Mouse (Mus musculus) bone marrow, adult 2 months (tissue): ENCODE results near the gene Naga. TPM values are rescaled to one million over a fixed set of nuclear protein-coding genes. Genes with fewer than 3 reads are reported as not detected.

Source experiments
- H3K27ac ChIP-seq: fragments of 200-500 bp; 2 replicates; pipeline ENCODE4 v1.5.1; 2012; ENCODE audit warnings: low read depth, mild to moderate bottlenecking, control low read depth, inconsistent platforms, low read length; ENCODE audit not compliant: control insufficient read depth, poor library complexity, insufficient read depth
- H3K4me1 ChIP-seq: fragments of 200-500 bp; 2 replicates; pipeline ENCODE4 v1.6.1; 2011; ENCODE audit warnings: low read length; ENCODE audit not compliant: control insufficient read depth, insufficient read depth
- H3K4me3 ChIP-seq: fragments of 200-500 bp; replicated peaks from 2 replicates; pipeline ENCODE3; 2011; ENCODE audit warnings: mild to moderate bottlenecking, low read depth, low read length, control low read depth; ENCODE audit not compliant: control insufficient read depth
- CTCF ChIP-seq: fragments of 200-500 bp; IDR thresholded peaks from 2 replicates; pipeline ENCODE4 v1.5.1; 2011; ENCODE audit warnings: low read length, control low read depth; ENCODE audit not compliant: control insufficient read depth, insufficient read depth
- POLR2A ChIP-seq: fragments of 200-500 bp; IDR thresholded peaks from 2 replicates; pipeline ENCODE4 v1.6.1; 2011; ENCODE audit warnings: low read depth, mild to moderate bottlenecking, control low read depth, low read length, borderline replicate concordance; ENCODE audit not compliant: control insufficient read depth
- WGBS: fragments of 180-500 bp; shearing (Covaris S2); methylation state at CpG from one replicate; pipeline ENCODE4 v1.1.7; 2018; 5-methylcytosine and 5-hydroxymethylcytosine counted together
- polyA plus RNA-seq: library from polyadenylated mRNA; stranded (reverse); fragments of >200 nt; gene quantifications from 2 replicates; pipeline ENCODE4 v1.2.4, GENCODE M21; 2011; ENCODE audit warnings: low replicate concordance; ENCODE audit not compliant: missing spikeins, insufficient read depth, insufficient read length

The Naga gene
- polyA plus RNA-seq, 1 experiment: 49.3 TPM

GRCm38 (mm10) chr15:82342543-82342935 lies 3.8 kb upstream of the Naga start:
- no peak for TF ChIP-seq POLR2A
- no peak for TF ChIP-seq CTCF
- peaks cover 7% of the 10 kb centered on the region; the same call in 1 of the 2 replicates for H3K4me1 ChIP-seq
- 65% methylated on average over 5 of the region's 5 CpGs for WGBS
- peak overlapping the region; percentile 16 for H3K4me3 ChIP-seq
- peak overlapping the region; percentile 94 for H3K27ac ChIP-seq

GRCm38 (mm10) chr15:82341675-82342542 lies 3.2 kb upstream of the Naga start:
- 11% methylated on average over 15 of the region's 15 CpGs for WGBS
- peaks cover 6% of the 10 kb centered on the region; the same call in 1 of the 2 replicates for H3K4me1 ChIP-seq
- TF ChIP-seq CTCF (no peak), POLR2A (0 out of 2 replicates have a peak, but pooled peaks have one; percentile 36)
- H3K27ac ChIP-seq: peak overlapping the region; percentile 96
- H3K4me3 ChIP-seq: peak overlapping the region; percentile 66

- Histone ChIP-seq H3K4me1 (peaks cover 6% of the 10 kb centered on the region; the same call in 1 of the 2 replicates), H3K27ac (peak overlapping the region; percentile 96), H3K4me3 (peak overlapping the region; percentile 66)
- WGBS: 3% methylated on average over 40 of the region's 40 CpGs
- TF ChIP-seq POLR2A: peak; percentile 81; the same call in 1 of the 2 replicates
- TF ChIP-seq CTCF: no peak
These were observed 2.3 kb upstream of the Naga start for GRCm38 (mm10) chr15:82341036-82341501.

- WGBS: 40% methylated on average over 21 of the region's 21 CpGs
- H3K4me3 ChIP-seq: peak overlapping the region; percentile 66
- peaks cover 6% of the 10 kb centered on the region; the same call in 1 of the 2 replicates for H3K4me1 ChIP-seq
- peak overlapping the region; percentile 96 for H3K27ac ChIP-seq
- no peak for TF ChIP-seq CTCF
- TF ChIP-seq POLR2A: no peak
These were observed 1.8 kb upstream of the Naga start for GRCm38 (mm10) chr15:82340414-82341035.

GRCm38 (mm10) chr15:82339634-82340254 lies 1.0 kb upstream of the Naga start:
- TF ChIP-seq CTCF (no peak), POLR2A (no peak)
- peaks cover 5% of the 10 kb centered on the region; the same call in 1 of the 2 replicates for H3K4me1 ChIP-seq
- H3K27ac ChIP-seq: peak overlapping the region; percentile 96
- H3K4me3 ChIP-seq: no peak overlapping the region
- 56% methylated on average over 8 of the region's 8 CpGs for WGBS

GRCm38 (mm10) chr15:82339150-82339549 lies 425 bp upstream of the Naga start:
- Histone ChIP-seq H3K4me3 (peak overlapping the region; percentile 71), H3K4me1 (peaks cover 5% of the 10 kb centered on the region; the same call in 1 of the 2 replicates), H3K27ac (peak overlapping the region; percentile 48)
- TF ChIP-seq CTCF (no peak), POLR2A (no peak)
- WGBS: 54% methylated on average over 10 of the region's 10 CpGs

GRCm38 (mm10) chr15:82337875-82338274 lies 850 bp downstream of the Naga start:
- Histone ChIP-seq H3K27ac (no peak overlapping the region; the same call in 1 of the 2 replicates), H3K4me3 (peak overlapping the region; percentile 71), H3K4me1 (peaks cover 2% of the 10 kb centered on the region; the same call in 1 of the 2 replicates)
- under 1% methylated on average over 4 of the region's 4 CpGs for WGBS
- TF ChIP-seq POLR2A (no peak), CTCF (no peak)

- no peak for TF ChIP-seq CTCF
- no peak for TF ChIP-seq POLR2A
- 93% methylated on average over 12 of the region's 12 CpGs for WGBS
- Histone ChIP-seq H3K27ac (no peak overlapping the region), H3K4me3 (no peak overlapping the region), H3K4me1 (peaks cover 2% of the 10 kb centered on the region; the same call in 1 of the 2 replicates)
These were observed 2.1 kb downstream of the Naga start for GRCm38 (mm10) chr15:82336629-82337028.
